ENCODE assay signal across 9 mouse cellular contexts in genomic region chr9:56825476-56826213, GRCm38 (mm10). TPM values are rescaled to one million over a fixed set of nuclear protein-coding genes. Genes with fewer than 3 reads are reported as not detected.
DNase-seq lines count a peak whose midpoint lies in the region; ATAC-seq lines count a peak whose summit lies in the region.
"Had no signal": no experiment of that assay in that cellular context is flagged by ENCODE, and none has a peak within 500 bp of the region (broad histone marks: within the 10 kb centered on the region; RNA-seq: fewer than 3 reads in every experiment).

No protein-coding gene starts in this region.

- H3K4me3 ChIP-seq in kidney, embryonic 16.5 days (ENCODE audit: low read length), result peak overlapping the region; percentile 28
- peak overlapping the region; percentile 53 for H3K4me3 ChIP-seq in embryonic facial prominence, embryonic 10.5 days
- peak overlapping the region; percentile 18; the same call in 1 of the 2 replicates for H3K4me3 ChIP-seq in hindbrain, embryonic 14.5 days (replicated peaks; ENCODE audit: low read length)

- DNase-seq in kidney, postnatal 10 days, result no peak
- peak; percentile 42 for DNase-seq in embryonic facial prominence, embryonic 10.5 days (ENCODE audit: low spot score)
- peak; percentile 39 for DNase-seq in hindbrain, embryonic 14.5 days (ENCODE audit: low spot score)
- peak; percentile 48 for DNase-seq in neural tube, embryonic 10.5 days (ENCODE audit: extremely low spot score, low spot score)
- no peak for DNase-seq in urinary bladder, postnatal 36 days (ENCODE audit: low spot score in 2 of 2)
- DNase-seq in gastrocnemius, postnatal 4 days (ENCODE audit: low spot score in 2 of 2), result no peak

- no peaks in the 10 kb centered on the region for H3K9me3 ChIP-seq in kidney, embryonic 16.5 days (ENCODE audit: low read length)
- no peaks in the 10 kb centered on the region for H3K9me3 ChIP-seq in embryonic facial prominence, embryonic 10.5 days
- no peaks in the 10 kb centered on the region for H3K9me3 ChIP-seq in hindbrain, embryonic 14.5 days (ENCODE audit: control insufficient read depth, low read length)

- 0 out of 2 replicates have a peak, but pooled peaks cover 3% of the 10 kb centered on the region for H3K27me3 ChIP-seq in kidney, embryonic 16.5 days (ENCODE audit: insufficient read depth, low read length)
- H3K27me3 ChIP-seq in embryonic facial prominence, embryonic 10.5 days (replicated peaks; ENCODE audit: low read depth, poor library complexity, severe bottlenecking), result peaks cover 60% of the 10 kb centered on the region
- no peaks in the 10 kb centered on the region for H3K27me3 ChIP-seq in hindbrain, embryonic 14.5 days (ENCODE audit: control insufficient read depth, insufficient read depth, low read length)

- no peaks in the 10 kb centered on the region for H3K36me3 ChIP-seq in kidney, embryonic 16.5 days (ENCODE audit: insufficient read depth, low read length)
- H3K36me3 ChIP-seq in embryonic facial prominence, embryonic 10.5 days (replicated peaks), result no peaks in the 10 kb centered on the region
- H3K36me3 ChIP-seq in hindbrain, embryonic 14.5 days (replicated peaks; ENCODE audit: control insufficient read depth, insufficient read depth), result no peaks in the 10 kb centered on the region

- H3K9ac ChIP-seq in kidney, embryonic 16.5 days (replicated peaks; ENCODE audit: low read length), result peak overlapping the region; percentile 23; the same call in 1 of the 2 replicates
- peak overlapping the region; percentile 43; the same call in 1 of the 2 replicates for H3K9ac ChIP-seq in hindbrain, embryonic 14.5 days

- 12% methylated on average over 21 of the region's 21 CpGs for WGBS in kidney, embryonic 16.5 days
- WGBS in embryonic facial prominence, embryonic 10.5 days, result 10% methylated on average over 21 of the region's 21 CpGs
- WGBS in hindbrain, embryonic 14.5 days, result 9% methylated on average over 21 of the region's 21 CpGs

- H3K4me2 ChIP-seq in kidney, embryonic 16.5 days (replicated peaks; ENCODE audit: low read depth, low read length), result peak overlapping the region; percentile 47
- H3K4me2 ChIP-seq in hindbrain, embryonic 14.5 days (replicated peaks), result peak overlapping the region; percentile 50

- no peak overlapping the region for H3K27ac ChIP-seq in kidney, embryonic 16.5 days (ENCODE audit: low read length)
- H3K27ac ChIP-seq in embryonic facial prominence, embryonic 10.5 days (replicated peaks), result no peak overlapping the region; the same call in 1 of the 2 replicates
- peak overlapping the region; percentile 55; the same call in 1 of the 2 replicates for H3K27ac ChIP-seq in hindbrain, embryonic 14.5 days

- peaks cover 9% of the 10 kb centered on the region for H3K4me1 ChIP-seq in kidney, embryonic 16.5 days (ENCODE audit: insufficient read depth, low read length)
- H3K4me1 ChIP-seq in embryonic facial prominence, embryonic 10.5 days, result peaks cover 21% of the 10 kb centered on the region
- peaks cover 23% of the 10 kb centered on the region for H3K4me1 ChIP-seq in hindbrain, embryonic 14.5 days (replicated peaks; ENCODE audit: control insufficient read depth, insufficient read depth, low read length)

- ATAC-seq in kidney, embryonic 16.5 days (ENCODE audit: low FRiP score, low TSS enrichment), result peak; percentile 31; the same call in 1 of the 2 replicates
- peak; percentile 37; the same call in 1 of the 2 replicates for ATAC-seq in hindbrain, embryonic 14.5 days (ENCODE audit: low FRiP score)
- ATAC-seq in megakaryocyte progenitor cell, adult 5-6 weeks (replicated peaks; ENCODE audit: poor library complexity), result no peak

RNA-seq across cellular contexts. Expression of gene Lingo1, which starts 29.4 kb away (rescaled TPM):
- polyA plus RNA-seq in kidney, embryonic 16.5 days (2015; fragmentation: Nextera tagmentation; extraction: Ambion mirVana), result 3.2 and 4.4 TPM in 2 replicates
- polyA plus RNA-seq in embryonic facial prominence, embryonic 10.5 days (2016; fragmentation: Nextera tagmentation; extraction: Ambion mirVana), result 2.1 and 2.4 TPM in 2 replicates
- polyA plus RNA-seq in hindbrain, embryonic 14.5 days (2014; fragmentation: Nextera tagmentation; extraction: Ambion mirVana), result 57.3 and 65.9 TPM in 2 replicates
- total RNA-seq in megakaryocyte progenitor cell, adult 5-6 weeks (2015), result not detected in 2 replicates
- not detected in 2 replicates for total RNA-seq in megakaryocyte progenitor cell, adult 5-6 weeks (2017)
- 1 to 10 TPM; 3.2 TPM for total RNA-seq in gastrocnemius, postnatal 4 days (2021)
- total RNA-seq: neutrophil, adult 5-6 weeks had no signal

RNA-seq across cellular contexts. Expression of gene Odf3l1, which starts 38.8 kb away (rescaled TPM):
- polyA plus RNA-seq in kidney, embryonic 16.5 days (2015; fragmentation: Nextera tagmentation; extraction: Ambion mirVana), result 0.26 and 0.32 TPM in 2 replicates
- not detected in 2 replicates for polyA plus RNA-seq in embryonic facial prominence, embryonic 10.5 days (2016; fragmentation: Nextera tagmentation; extraction: Ambion mirVana)
- polyA plus RNA-seq in hindbrain, embryonic 14.5 days (2014; fragmentation: Nextera tagmentation; extraction: Ambion mirVana), result not detected in 2 replicates
- total RNA-seq in megakaryocyte progenitor cell, adult 5-6 weeks (2015), result not detected in 2 replicates
- total RNA-seq in megakaryocyte progenitor cell, adult 5-6 weeks (2017), result not detected in 2 replicates
- total RNA-seq in gastrocnemius, postnatal 4 days (2021), result 1 to 10 TPM; 1.1 to 1.6 TPM
- total RNA-seq: neutrophil, adult 5-6 weeks had no signal

RNA-seq across cellular contexts. Expression of gene Cspg4, which starts 39.2 kb away (rescaled TPM):
- 30.5 and 32.6 TPM in 2 replicates for polyA plus RNA-seq in kidney, embryonic 16.5 days (2015; fragmentation: Nextera tagmentation; extraction: Ambion mirVana)
- 2.2 and 2.5 TPM in 2 replicates for polyA plus RNA-seq in embryonic facial prominence, embryonic 10.5 days (2016; fragmentation: Nextera tagmentation; extraction: Ambion mirVana)
- 5.5 and 6.8 TPM in 2 replicates for polyA plus RNA-seq in hindbrain, embryonic 14.5 days (2014; fragmentation: Nextera tagmentation; extraction: Ambion mirVana)
- not detected in 2 replicates for total RNA-seq in megakaryocyte progenitor cell, adult 5-6 weeks (2015)
- not detected in 2 replicates for total RNA-seq in megakaryocyte progenitor cell, adult 5-6 weeks (2017)
- 10 to 100 TPM; 44.4 to 46.1 TPM for total RNA-seq in gastrocnemius, postnatal 4 days (2021)
- total RNA-seq: neutrophil, adult 5-6 weeks had no signal

Comparison
In these comparisons a context has a peak if more than half of its experiments do, and no peak if none do; other contexts are left out.
1. DNase-seq: peak in embryonic facial prominence, embryonic 10.5 days (single experiment), hindbrain, embryonic 14.5 days (single experiment) and neural tube, embryonic 10.5 days (single experiment); none in kidney, postnatal 10 days (single experiment), urinary bladder, postnatal 36 days (0 of 2) and gastrocnemius, postnatal 4 days (0 of 2).
2. RNA of gene Lingo1, which starts 29.4 kb away (polyA plus RNA-seq): 57.3 to 65.9 TPM in hindbrain, embryonic 14.5 days; 3.2 to 4.4 TPM in kidney, embryonic 16.5 days and 2.1 to 2.4 TPM in embryonic facial prominence, embryonic 10.5 days; every median in the first group is over 10 times any median in the second.
3. Peak in every context shown above with its lines, with median percentiles within 50 percentile points of each other: H3K4me3 ChIP-seq.